Mouse (Mus musculus) CH12.LX (cell line): ENCODE results near the gene Pttg1ip.

Source experiments
- BHLHE40 ChIP-seq: IDR thresholded peaks from 2 replicates; pipeline ENCODE4 v1.6.1; 2011; ENCODE audit warnings: mild to moderate bottlenecking, low read depth, low read length, improper control_type of control experiment
- CTCF ChIP-seq, 2 experiments: IDR thresholded peaks in 1 of 2; conservative IDR thresholded peaks in 1 of 2; 2 replicates each; pipeline ENCODE4 v1.5.1; 2011 to 2012; ENCODE audit warnings: low read depth in 2 of 2, low read length in 2 of 2, improper control_type of control experiment in 1 of 2, inconsistent platforms in 1 of 2, mild to moderate bottlenecking in 1 of 2, moderate library complexity in 1 of 2
- MAFK ChIP-seq: IDR thresholded peaks from 2 replicates; pipeline ENCODE4 v1.6.1; 2011; ENCODE audit warnings: low read length, improper control_type of control experiment; ENCODE audit not compliant: insufficient replicate concordance
- ZMIZ1 ChIP-seq: IDR thresholded peaks from 2 replicates; pipeline ENCODE4 v1.6.1; 2012; ENCODE audit warnings: low read depth, mild to moderate bottlenecking, inconsistent platforms, low read length, improper control_type of control experiment

DNA sequence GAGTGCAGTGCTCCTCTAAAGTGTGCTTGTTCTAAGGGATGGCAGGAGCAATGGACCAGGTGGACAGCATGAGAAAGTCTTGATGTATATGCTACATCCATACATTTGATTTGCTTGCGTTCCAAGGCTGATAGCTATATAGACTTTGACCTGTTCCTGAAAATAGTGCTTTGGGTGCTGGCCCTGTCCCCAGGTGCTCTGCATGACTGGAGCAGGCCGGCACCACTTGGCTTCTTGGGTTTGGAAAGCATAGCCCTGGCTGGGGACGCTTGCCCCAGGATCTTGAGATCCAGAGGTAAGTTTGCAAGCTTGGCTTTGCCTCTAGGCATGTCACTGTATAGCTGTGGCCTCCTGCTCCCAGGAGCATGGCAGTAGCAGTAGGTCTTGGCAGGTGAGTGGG, 5.1 kb downstream of the Pttg1ip start:
- no peak for TF ChIP-seq MAFK
- TF ChIP-seq BHLHE40: no peak
- no peak for TF ChIP-seq CTCF (conservative IDR thresholded peaks at IDR 0.05 in 1 of 2, IDR thresholded peaks at IDR 0.05 in 1 of 2; ENCODE audit: low read depth in 2 of 2, low read length in 2 of 2)
- TF ChIP-seq ZMIZ1: no peak
